Mouse (Mus musculus) testis, adult 2 months (tissue): Measurements from ENCODE around the gene Hgf.

ENCODE experiments used
- CTCF ChIP-seq: fragments of 200-500 bp; IDR thresholded peaks from 2 replicates; pipeline ENCODE4 v1.5.1; 2012; ENCODE audit warnings: low read depth, mild to moderate bottlenecking, inconsistent platforms, low read length, moderate library complexity; ENCODE audit not compliant: control insufficient read depth, insufficient read depth, insufficient replicate concordance
- POLR2A ChIP-seq: fragments of 200-500 bp; IDR thresholded peaks from 2 replicates; pipeline ENCODE4 v1.6.1; 2012; ENCODE audit warnings: low read depth, mild to moderate bottlenecking, inconsistent platforms, low read length, moderate library complexity; ENCODE audit not compliant: control insufficient read depth

DNA sequence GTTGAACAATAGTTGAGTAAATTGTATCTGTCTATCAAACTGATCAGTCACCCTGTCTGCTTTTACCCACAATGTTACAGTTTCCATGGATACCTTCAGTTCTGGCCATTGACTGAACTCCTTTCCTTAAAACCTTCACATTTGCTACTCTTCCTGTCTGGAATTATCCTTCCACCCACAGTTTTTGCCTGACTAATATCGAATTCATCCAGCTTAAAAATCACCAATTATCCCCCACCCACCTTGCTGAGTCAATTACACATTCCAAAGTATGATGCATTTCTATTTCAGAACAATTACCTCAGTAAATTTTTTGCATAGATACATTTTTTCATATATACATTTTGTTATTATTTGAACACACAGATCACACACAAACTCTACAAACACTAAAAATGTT is 79.7 kb downstream of the Hgf start:
- TF ChIP-seq CTCF (no peak), POLR2A (no peak)
